Mouse (Mus musculus): ENCODE data around the gene Nufip1. TPM values are rescaled to one million over a fixed set of nuclear protein-coding genes. Genes with fewer than 3 reads are reported as not detected.
"Not testable (repeated sequence)": the region's sequence is repeated elsewhere in the genome, so short reads cannot be mapped to it uniquely, and the experiment has no call there.

Nufip1 gene
- polyA plus RNA-seq, 1 experiment from 2014 or later, result 16.3 TPM

DNA sequence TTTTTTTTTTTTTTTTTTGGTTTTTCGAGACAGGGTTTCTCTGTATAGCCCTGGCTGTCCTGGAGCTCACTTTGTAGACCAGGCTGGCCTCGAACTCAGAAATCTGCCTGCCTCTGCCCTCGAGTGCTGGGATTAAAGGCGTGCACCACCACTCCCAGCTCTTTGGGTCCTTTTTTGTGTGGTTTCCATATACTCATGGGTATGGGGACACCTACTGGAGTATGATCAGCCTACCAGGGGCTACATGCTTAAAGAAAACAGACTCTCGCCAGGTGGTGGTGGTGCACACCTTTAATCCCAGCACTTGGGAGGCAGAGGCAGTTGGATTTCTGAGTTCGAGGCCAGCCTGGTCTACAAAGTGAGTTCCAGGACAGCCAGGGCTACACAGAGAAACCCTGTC, 49.9 kb downstream of the Nufip1 start:
- H3K9me3 ChIP-seq (ENCODE audit: control insufficient read depth, low read length); ATAC-seq (replicated peaks; ENCODE audit: low FRiP score, low TSS enrichment, low read depth); DNase-seq (ENCODE audit: low spot score); H3K27me3 ChIP-seq (replicated peaks; ENCODE audit: control insufficient read depth, insufficient read depth, low read length); H3K4me1 ChIP-seq (replicated peaks; ENCODE audit: control insufficient read depth, insufficient read depth, low read length); H3K4me3 ChIP-seq (ENCODE audit: low read depth, low read length); H3K9ac ChIP-seq (ENCODE audit: low read length); H3K4me2 ChIP-seq (ENCODE audit: low read length); H3K27ac ChIP-seq (ENCODE audit: low read depth); H3K36me3 ChIP-seq (ENCODE audit: control insufficient read depth, insufficient read depth, low read length): not testable (repeated sequence)
- 82% methylated on average over 5 of the region's 6 CpGs for WGBS

DNA sequence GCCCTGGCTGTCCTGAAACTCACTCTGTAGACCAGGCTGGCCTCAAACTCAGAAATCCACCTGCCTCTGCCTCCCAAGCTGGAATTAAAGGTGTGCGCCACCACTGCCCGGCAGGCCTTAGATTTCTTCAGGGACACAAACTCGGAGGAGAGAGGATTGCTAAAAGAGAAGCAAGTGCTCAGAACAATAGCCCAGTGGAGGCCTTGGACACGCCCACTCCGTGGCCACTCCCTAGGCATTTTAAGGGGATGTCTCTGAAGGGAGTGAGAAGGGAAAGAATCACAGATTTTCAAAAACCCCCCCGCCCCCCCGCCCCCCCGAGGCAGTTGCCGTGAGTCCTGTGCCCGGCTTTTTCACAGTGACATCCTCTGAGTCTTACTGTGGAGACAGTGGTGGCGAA, 53.5 kb downstream of the Nufip1 start:
- H3K9me3 ChIP-seq (ENCODE audit: control insufficient read depth, low read length), result no peaks in the 10 kb centered on the region
- H3K27me3 ChIP-seq (replicated peaks; ENCODE audit: control insufficient read depth, insufficient read depth, low read length), result no peaks in the 10 kb centered on the region
- no peak overlapping the region for H3K27ac ChIP-seq (ENCODE audit: low read depth)
- 43% methylated on average over 11 of the region's 11 CpGs for WGBS
- no peak overlapping the region for H3K4me3 ChIP-seq (ENCODE audit: low read depth, low read length)
- no peaks in the 10 kb centered on the region for H3K36me3 ChIP-seq (ENCODE audit: control insufficient read depth, insufficient read depth, low read length)
- H3K9ac ChIP-seq (ENCODE audit: low read length), result no peak overlapping the region
- peaks cover 4% of the 10 kb centered on the region; the same call in 1 of the 2 replicates for H3K4me1 ChIP-seq (replicated peaks; ENCODE audit: control insufficient read depth, insufficient read depth, low read length)
- ATAC-seq (replicated peaks; ENCODE audit: low FRiP score, low TSS enrichment, low read depth) (no peak), DNase-seq (ENCODE audit: low spot score) (no peak)
- H3K4me2 ChIP-seq (ENCODE audit: low read length), result no peak overlapping the region

DNA sequence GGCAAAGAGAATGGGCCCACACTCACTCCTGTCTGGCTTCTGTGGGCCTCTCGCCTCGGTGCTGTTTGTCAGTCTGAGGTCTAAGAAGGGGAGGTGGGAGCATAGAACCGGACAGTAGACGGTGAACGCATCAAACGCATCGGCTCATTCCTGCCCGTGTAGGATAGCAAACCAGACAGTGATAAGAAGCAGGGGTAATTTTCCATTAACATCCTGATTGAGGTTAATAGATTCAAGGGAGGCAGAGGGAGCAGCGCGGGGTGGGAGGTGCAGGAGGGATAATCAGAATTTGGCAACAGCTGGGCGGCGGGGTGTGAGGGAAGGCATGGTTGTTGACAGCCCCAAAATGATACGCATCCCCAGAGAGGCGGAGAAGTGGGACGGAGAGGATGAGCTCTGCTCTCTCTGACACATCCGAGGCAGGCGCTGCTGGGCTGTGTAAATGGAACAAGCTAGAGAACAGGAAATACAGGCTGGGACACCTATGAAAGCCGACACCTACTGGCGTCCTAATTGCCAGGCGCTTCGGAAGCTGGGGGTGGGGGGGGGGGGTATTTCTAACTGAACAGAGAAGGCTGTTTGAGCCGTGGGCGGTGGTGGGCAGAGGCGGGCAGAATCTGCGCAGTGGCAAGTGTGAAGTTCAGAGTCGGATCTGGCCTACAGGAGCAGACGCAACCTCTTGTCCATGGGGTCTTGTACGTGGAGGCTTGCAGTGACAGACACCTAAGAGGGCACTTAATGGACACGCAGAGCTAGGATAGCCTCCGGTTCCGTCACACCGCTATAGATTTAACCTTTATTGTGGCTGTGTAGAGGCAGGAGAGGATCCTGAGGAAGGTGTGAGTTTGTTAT, 54.4 kb downstream of the Nufip1 start:
- peak overlapping the region; percentile 50 for H3K4me2 ChIP-seq (ENCODE audit: low read length)
- ATAC-seq (replicated peaks; ENCODE audit: low FRiP score, low TSS enrichment, low read depth), result 0 out of 2 replicates have a peak, but pooled peaks have one; percentile 64
- H3K9me3 ChIP-seq (ENCODE audit: control insufficient read depth, low read length), result no peaks in the 10 kb centered on the region
- H3K27me3 ChIP-seq (replicated peaks; ENCODE audit: control insufficient read depth, insufficient read depth, low read length), result no peaks in the 10 kb centered on the region
- peak; percentile 61 for DNase-seq (ENCODE audit: low spot score)
- peak overlapping the region; percentile 16; the same call in 1 of the 2 replicates for H3K9ac ChIP-seq (ENCODE audit: low read length)
- WGBS, result 14% methylated on average over 32 of the region's 32 CpGs
- H3K27ac ChIP-seq (ENCODE audit: low read depth), result no peak overlapping the region
- H3K36me3 ChIP-seq (ENCODE audit: control insufficient read depth, insufficient read depth, low read length), result no peaks in the 10 kb centered on the region
- peaks cover 4% of the 10 kb centered on the region; the same call in 1 of the 2 replicates for H3K4me1 ChIP-seq (replicated peaks; ENCODE audit: control insufficient read depth, insufficient read depth, low read length)
- H3K4me3 ChIP-seq (ENCODE audit: low read depth, low read length), result peak overlapping the region; percentile 22

DNA sequence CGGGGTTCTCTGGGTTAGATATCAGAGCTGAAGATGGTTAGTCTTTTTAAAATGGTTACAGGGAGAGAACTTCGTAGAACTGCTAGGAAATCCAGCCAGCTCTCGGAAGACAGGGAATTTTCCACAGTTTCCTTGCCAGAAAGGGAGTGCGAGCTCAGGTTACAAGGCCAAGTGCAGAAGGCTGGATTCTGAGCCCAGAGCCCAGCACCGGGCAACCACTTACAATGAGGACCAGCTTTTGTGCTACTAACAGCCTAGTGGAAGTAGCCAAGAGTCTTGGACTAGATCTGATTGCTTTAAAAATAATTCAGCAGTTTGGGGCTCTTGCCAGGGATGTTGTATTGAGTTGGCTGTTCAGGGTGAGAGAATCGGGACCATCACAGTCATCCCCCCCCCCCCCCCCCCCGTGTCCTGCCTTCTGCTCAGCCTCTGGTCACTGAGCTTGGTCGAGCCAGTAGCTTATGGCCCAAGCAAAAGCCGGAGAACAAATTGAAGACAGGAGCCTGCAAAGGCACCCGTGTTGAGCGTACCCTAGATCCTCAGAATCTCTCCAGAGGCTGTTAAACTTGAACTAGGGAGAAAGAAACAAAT, 59.3 kb downstream of the Nufip1 start:
- no peaks in the 10 kb centered on the region for H3K27me3 ChIP-seq (replicated peaks; ENCODE audit: control insufficient read depth, insufficient read depth, low read length)
- H3K27ac ChIP-seq (ENCODE audit: low read depth), result no peak overlapping the region
- H3K4me2 ChIP-seq (ENCODE audit: low read length), result no peak overlapping the region
- H3K9me3 ChIP-seq (ENCODE audit: control insufficient read depth, low read length), result no peaks in the 10 kb centered on the region
- H3K9ac ChIP-seq (ENCODE audit: low read length), result no peak overlapping the region
- no peak for ATAC-seq (replicated peaks; ENCODE audit: low FRiP score, low TSS enrichment, low read depth)
- DNase-seq (ENCODE audit: low spot score), result no peak
- no peaks in the 10 kb centered on the region for H3K36me3 ChIP-seq (ENCODE audit: control insufficient read depth, insufficient read depth, low read length)
- 0 out of 2 replicates have a peak, but pooled peaks cover 4% of the 10 kb centered on the region for H3K4me1 ChIP-seq (replicated peaks; ENCODE audit: control insufficient read depth, insufficient read depth, low read length)
- 64% methylated on average over 11 of the region's 11 CpGs for WGBS
- no peak overlapping the region for H3K4me3 ChIP-seq (ENCODE audit: low read depth, low read length)

DNA sequence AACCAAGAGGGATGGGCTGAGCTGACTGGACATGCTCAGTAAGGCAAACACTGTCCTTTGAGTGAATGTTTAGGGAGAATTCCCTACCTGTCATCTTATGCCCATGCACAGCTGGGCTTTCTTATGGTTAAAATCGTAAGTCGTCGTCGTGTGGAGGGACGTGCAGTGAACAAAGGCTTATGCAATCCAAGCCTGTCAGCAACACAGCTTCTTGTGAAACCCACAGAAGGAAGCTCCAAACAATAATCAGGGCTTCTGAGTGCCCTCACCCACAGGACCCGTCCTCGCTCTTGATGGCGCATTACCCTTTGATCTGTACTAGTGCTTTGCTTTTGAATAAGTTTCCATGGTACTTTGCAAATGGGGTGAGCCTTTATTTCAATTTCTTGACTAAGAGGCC, 60.6 kb downstream of the Nufip1 start:
- Histone ChIP-seq H3K9me3 (ENCODE audit: control insufficient read depth, low read length) (no peaks in the 10 kb centered on the region), H3K27me3 (replicated peaks; ENCODE audit: control insufficient read depth, insufficient read depth, low read length) (no peaks in the 10 kb centered on the region), H3K4me2 (ENCODE audit: low read length) (no peak overlapping the region), H3K4me3 (ENCODE audit: low read depth, low read length) (no peak overlapping the region), H3K27ac (ENCODE audit: low read depth) (no peak overlapping the region), H3K9ac (ENCODE audit: low read length) (no peak overlapping the region), H3K4me1 (replicated peaks; ENCODE audit: control insufficient read depth, insufficient read depth, low read length) (no peaks in the 10 kb centered on the region; the same call in 1 of the 2 replicates), H3K36me3 (ENCODE audit: control insufficient read depth, insufficient read depth, low read length) (no peaks in the 10 kb centered on the region)
- ATAC-seq (replicated peaks; ENCODE audit: low FRiP score, low TSS enrichment, low read depth) (no peak), DNase-seq (ENCODE audit: low spot score) (no peak)
- 80% methylated on average over 8 of the region's 8 CpGs for WGBS

DNA sequence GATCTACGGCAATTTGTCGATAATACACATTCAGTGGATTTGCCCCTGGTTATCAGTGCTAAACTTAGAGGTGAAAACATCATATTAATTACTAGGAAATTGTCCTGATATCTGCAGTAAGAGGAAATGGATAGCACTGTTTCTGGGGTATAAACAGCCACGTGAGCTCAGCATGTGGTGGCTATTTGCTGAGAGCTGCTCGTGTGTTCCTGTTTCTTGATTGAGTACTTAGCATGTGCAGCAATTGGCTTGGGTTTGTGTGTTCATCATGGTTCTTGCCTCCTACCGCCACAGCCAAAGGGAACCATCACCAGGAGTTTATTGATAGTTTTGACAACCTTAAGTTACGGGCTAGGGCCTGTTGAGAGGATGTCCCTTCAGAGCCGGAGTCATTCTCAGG, 63.6 kb downstream of the Nufip1 start:
- Histone ChIP-seq H3K36me3 (ENCODE audit: control insufficient read depth, insufficient read depth, low read length) (no peaks in the 10 kb centered on the region), H3K9ac (ENCODE audit: low read length) (no peak overlapping the region), H3K27ac (ENCODE audit: low read depth) (no peak overlapping the region), H3K27me3 (replicated peaks; ENCODE audit: control insufficient read depth, insufficient read depth, low read length) (no peaks in the 10 kb centered on the region), H3K4me3 (ENCODE audit: low read depth, low read length) (no peak overlapping the region), H3K9me3 (ENCODE audit: control insufficient read depth, low read length) (no peaks in the 10 kb centered on the region), H3K4me2 (ENCODE audit: low read length) (no peak overlapping the region), H3K4me1 (replicated peaks; ENCODE audit: control insufficient read depth, insufficient read depth, low read length) (no peaks in the 10 kb centered on the region; the same call in 1 of the 2 replicates)
- DNase-seq (ENCODE audit: low spot score) (no peak), ATAC-seq (replicated peaks; ENCODE audit: low FRiP score, low TSS enrichment, low read depth) (no peak)
- 83% methylated on average over 7 of the region's 7 CpGs for WGBS

DNA sequence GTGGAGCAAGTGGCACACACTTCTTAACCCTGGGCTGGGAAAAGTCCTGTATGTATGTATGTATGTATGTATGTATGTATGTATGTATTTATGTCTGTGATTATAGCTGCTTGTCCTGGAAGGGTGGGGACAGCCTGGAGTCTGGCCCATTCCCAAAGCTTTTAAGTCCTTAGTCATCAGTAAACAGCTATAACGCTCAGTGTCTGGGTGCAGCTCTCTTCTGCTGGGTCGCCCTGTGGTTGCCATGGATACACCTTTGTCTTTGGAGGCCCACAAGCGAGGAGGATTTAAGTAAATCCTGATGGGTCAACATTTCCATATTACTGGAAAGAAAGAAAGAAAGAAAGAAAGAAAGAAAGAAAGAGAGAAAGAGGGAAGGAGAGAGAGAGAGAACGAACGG, 65.1 kb downstream of the Nufip1 start:
- Histone ChIP-seq H3K27ac (ENCODE audit: low read depth) (no peak overlapping the region), H3K9ac (ENCODE audit: low read length) (no peak overlapping the region), H3K9me3 (ENCODE audit: control insufficient read depth, low read length) (no peaks in the 10 kb centered on the region), H3K27me3 (replicated peaks; ENCODE audit: control insufficient read depth, insufficient read depth, low read length) (no peaks in the 10 kb centered on the region), H3K4me2 (ENCODE audit: low read length) (no peak overlapping the region), H3K36me3 (ENCODE audit: control insufficient read depth, insufficient read depth, low read length) (no peaks in the 10 kb centered on the region), H3K4me3 (ENCODE audit: low read depth, low read length) (no peak overlapping the region), H3K4me1 (replicated peaks; ENCODE audit: control insufficient read depth, insufficient read depth, low read length) (no peaks in the 10 kb centered on the region; the same call in 1 of the 2 replicates)
- 38% methylated on average over 5 of the region's 5 CpGs for WGBS
- no peak for ATAC-seq (replicated peaks; ENCODE audit: low FRiP score, low TSS enrichment, low read depth)
- DNase-seq (ENCODE audit: low spot score), result no peak

DNA sequence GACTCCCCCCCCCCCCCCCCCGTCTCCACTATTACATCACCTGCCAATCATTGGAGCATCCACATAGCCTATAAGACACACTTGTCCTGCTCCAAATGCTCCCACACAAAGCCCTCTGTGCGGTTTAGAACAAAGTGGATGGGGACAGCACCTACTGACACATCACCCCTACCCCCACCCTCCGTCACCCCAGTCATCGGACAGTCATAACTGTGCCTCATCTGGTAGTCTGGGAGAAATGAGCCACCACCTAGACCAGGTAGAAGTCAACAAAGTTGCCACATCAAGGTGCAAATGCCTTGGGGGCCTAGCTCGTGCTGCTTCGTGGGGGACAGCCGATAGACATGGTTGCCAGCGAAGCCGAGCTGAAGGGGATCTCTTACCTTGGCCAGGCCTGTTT, 66.5 kb downstream of the Nufip1 start:
- Histone ChIP-seq H3K4me3 (ENCODE audit: low read depth, low read length) (no peak overlapping the region), H3K27me3 (replicated peaks; ENCODE audit: control insufficient read depth, insufficient read depth, low read length) (no peaks in the 10 kb centered on the region), H3K4me1 (replicated peaks; ENCODE audit: control insufficient read depth, insufficient read depth, low read length) (no peaks in the 10 kb centered on the region; the same call in 1 of the 2 replicates), H3K4me2 (ENCODE audit: low read length) (no peak overlapping the region), H3K27ac (ENCODE audit: low read depth) (no peak overlapping the region), H3K9ac (ENCODE audit: low read length) (no peak overlapping the region), H3K9me3 (ENCODE audit: control insufficient read depth, low read length) (no peaks in the 10 kb centered on the region), H3K36me3 (ENCODE audit: control insufficient read depth, insufficient read depth, low read length) (no peaks in the 10 kb centered on the region)
- WGBS, result 97% methylated on average over 9 of the region's 9 CpGs
- DNase-seq (ENCODE audit: low spot score) (no peak), ATAC-seq (replicated peaks; ENCODE audit: low FRiP score, low TSS enrichment, low read depth) (no peak)

Data from intestine, embryonic 14.5 days (tissue).